Mouse (Mus musculus): ENCODE measurements around the gene Gli2. TPM values are rescaled to one million over a fixed set of nuclear protein-coding genes. Genes with fewer than 3 reads are reported as not detected.

The Gli2 gene
- polyA plus RNA-seq, 1 experiment from 2014 or later = 14.5 TPM

DNA sequence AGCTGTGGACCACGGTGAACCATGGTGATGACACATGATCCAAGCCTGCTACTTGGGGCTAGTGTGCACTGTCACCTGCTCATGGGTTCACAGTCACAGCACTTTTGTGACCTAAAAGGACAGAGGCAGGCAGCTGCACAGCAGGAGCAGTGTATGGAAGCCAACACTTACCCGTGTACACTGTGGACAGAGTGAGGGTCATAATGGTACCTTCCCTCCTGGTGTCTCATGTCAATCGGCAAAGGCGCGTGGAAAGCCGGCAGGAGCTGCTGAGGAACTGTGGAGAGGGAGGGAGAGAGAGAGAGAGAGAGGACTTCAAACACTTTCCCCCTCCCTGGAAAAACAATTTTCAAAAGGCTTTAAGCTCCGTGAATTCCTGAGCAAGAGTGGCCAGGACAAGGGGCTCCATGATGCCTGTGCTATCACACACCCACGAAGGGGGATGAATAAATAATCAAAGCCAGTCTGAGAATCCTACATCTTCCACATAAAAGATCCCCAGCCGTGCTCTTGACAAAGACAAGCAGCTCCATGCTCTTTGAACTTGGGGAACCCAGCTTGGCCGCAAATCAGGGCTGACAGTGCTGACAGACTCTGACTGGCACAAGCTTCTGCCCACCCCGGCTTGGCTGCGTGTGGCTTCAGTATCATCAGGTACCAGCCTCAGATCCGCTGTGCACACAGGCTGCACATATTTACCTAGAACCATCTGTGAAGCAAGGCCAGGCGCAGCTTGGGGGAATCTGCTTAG, 163.1 kb downstream of the Gli2 start:
- Histone ChIP-seq H3K36me3 (peaks cover 34% of the 10 kb centered on the region), H3K9ac (no peak overlapping the region), H3K27me3 (no peaks in the 10 kb centered on the region), H3K4me2 (no peak overlapping the region), H3K4me3 (no peak overlapping the region), H3K4me1 (peaks cover 42% of the 10 kb centered on the region), H3K27ac (no peak overlapping the region), H3K9me3 (no peaks in the 10 kb centered on the region)
- no peak for ATAC-seq (ENCODE audit: insufficient number of reproducible peaks, low FRiP score, low TSS enrichment, low read depth)
- 43% methylated on average over 14 of the region's 14 CpGs for WGBS

DNA sequence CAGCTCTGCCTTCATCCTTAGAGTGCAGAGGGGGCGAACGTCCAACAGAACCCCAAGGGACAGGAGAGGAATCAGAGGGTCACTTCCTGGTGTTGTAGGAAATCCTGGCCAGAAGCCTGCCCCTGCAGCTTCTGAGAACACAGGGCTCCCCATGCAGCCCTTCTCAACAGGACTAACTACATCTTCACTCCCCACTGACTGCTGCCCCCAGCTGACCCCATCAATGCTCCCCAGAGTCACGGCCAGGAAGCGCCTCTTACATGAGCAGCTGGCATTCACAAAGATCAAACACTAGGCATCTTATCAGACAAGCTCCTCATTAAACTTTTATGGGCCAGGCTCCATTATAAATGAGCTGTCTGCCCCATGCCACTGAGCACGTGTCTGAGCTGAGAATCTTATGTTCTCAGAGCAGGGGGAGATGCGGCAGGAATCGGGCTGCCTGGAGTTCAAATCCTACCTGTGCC, 172.6 kb downstream of the Gli2 start:
- H3K4me3 ChIP-seq = no peak overlapping the region
- peaks cover 28% of the 10 kb centered on the region for H3K4me1 ChIP-seq
- no peaks in the 10 kb centered on the region for H3K27me3 ChIP-seq
- H3K9me3 ChIP-seq = no peaks in the 10 kb centered on the region
- WGBS = 33% methylated on average over 7 of the region's 7 CpGs
- no peak overlapping the region for H3K9ac ChIP-seq
- no peak overlapping the region for H3K4me2 ChIP-seq
- peaks cover 30% of the 10 kb centered on the region for H3K36me3 ChIP-seq
- ATAC-seq (ENCODE audit: insufficient number of reproducible peaks, low FRiP score, low TSS enrichment, low read depth) = no peak
- H3K27ac ChIP-seq = no peak overlapping the region

DNA sequence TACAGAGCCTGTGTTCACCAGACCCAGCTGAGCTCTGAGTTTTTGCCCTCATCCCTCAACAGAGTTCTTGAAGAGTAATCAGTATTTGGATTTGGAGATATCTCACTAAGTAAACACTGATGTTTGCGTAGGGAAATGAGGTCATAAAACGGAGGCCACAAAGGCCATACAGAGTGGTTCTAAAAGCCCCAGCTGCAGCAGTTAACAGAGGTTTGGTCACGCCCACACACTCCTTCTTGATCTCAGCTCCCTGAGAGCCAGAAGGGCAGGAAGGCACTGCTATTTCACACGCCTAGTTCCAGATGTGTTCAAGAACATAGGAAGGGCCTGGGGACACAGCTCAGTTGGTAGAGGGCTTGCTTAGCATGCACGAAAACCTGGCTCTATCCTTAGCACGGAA, 175.1 kb downstream of the Gli2 start:
- peak overlapping the region; percentile 55 for H3K27ac ChIP-seq
- peaks cover 7% of the 10 kb centered on the region for H3K36me3 ChIP-seq
- H3K4me2 ChIP-seq = no peak overlapping the region
- peaks cover 37% of the 10 kb centered on the region for H3K4me1 ChIP-seq
- H3K27me3 ChIP-seq = no peaks in the 10 kb centered on the region
- H3K4me3 ChIP-seq = no peak overlapping the region
- ATAC-seq (ENCODE audit: insufficient number of reproducible peaks, low FRiP score, low TSS enrichment, low read depth) = no peak
- H3K9me3 ChIP-seq = no peaks in the 10 kb centered on the region
- H3K9ac ChIP-seq = no peak overlapping the region
- 26% methylated on average over 6 of the region's 6 CpGs for WGBS

DNA sequence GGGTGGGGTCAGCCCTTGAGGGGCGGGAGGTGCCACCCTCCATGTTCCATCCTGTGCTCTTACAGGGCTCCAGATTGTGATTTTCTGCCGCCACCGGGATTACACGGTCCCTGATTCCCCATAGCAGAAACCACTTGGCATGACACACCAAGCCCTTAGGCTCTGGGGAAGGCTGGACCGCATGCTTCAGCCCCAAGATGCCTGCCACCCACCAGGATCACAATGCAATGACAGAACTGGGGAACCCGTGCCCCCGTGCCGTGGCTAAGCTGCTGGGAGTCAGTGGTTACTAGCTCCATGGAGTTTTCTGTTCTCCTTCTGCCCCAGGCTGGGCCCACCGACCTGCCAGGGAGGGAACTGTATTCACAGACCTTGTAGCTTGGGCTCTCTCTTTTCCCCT, 178.2 kb downstream of the Gli2 start:
- no peak overlapping the region for H3K9ac ChIP-seq
- H3K4me2 ChIP-seq = no peak overlapping the region
- H3K4me3 ChIP-seq = no peak overlapping the region
- H3K27me3 ChIP-seq = no peaks in the 10 kb centered on the region
- peaks cover 15% of the 10 kb centered on the region for H3K36me3 ChIP-seq
- ATAC-seq (ENCODE audit: insufficient number of reproducible peaks, low FRiP score, low TSS enrichment, low read depth) = no peak
- 74% methylated on average over 9 of the region's 9 CpGs for WGBS
- no peak overlapping the region for H3K27ac ChIP-seq
- H3K4me1 ChIP-seq = peaks cover 32% of the 10 kb centered on the region
- H3K9me3 ChIP-seq = no peaks in the 10 kb centered on the region

DNA sequence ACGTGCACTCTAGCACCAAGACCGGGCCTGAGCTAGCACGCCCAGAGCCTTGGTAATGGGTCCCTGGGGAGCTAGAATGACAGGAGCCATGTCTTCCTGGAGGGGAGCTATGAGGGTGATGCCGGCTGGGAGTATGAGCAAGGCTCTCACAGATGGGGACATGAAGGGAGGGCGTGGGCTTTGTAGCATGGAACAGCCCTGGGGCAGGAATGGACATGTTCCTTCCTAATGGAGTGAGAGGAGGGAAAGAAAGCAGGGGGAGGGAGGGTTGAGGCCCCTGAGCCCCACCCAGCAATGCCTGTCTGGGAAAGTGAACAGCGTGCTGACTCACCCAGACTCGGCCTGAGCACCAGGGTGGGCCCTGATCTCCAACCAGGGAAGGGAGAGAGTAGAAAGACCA, 179.9 kb downstream of the Gli2 start:
- no peaks in the 10 kb centered on the region for H3K27me3 ChIP-seq
- H3K27ac ChIP-seq = peak overlapping the region; percentile 14
- H3K9ac ChIP-seq = no peak overlapping the region
- no peak overlapping the region for H3K4me3 ChIP-seq
- H3K4me1 ChIP-seq = peaks cover 17% of the 10 kb centered on the region
- no peaks in the 10 kb centered on the region for H3K9me3 ChIP-seq
- peaks cover 25% of the 10 kb centered on the region for H3K36me3 ChIP-seq
- ATAC-seq (ENCODE audit: insufficient number of reproducible peaks, low FRiP score, low TSS enrichment, low read depth) = peak; percentile 74
- H3K4me2 ChIP-seq = no peak overlapping the region
- 58% methylated on average over 7 of the region's 7 CpGs for WGBS

DNA sequence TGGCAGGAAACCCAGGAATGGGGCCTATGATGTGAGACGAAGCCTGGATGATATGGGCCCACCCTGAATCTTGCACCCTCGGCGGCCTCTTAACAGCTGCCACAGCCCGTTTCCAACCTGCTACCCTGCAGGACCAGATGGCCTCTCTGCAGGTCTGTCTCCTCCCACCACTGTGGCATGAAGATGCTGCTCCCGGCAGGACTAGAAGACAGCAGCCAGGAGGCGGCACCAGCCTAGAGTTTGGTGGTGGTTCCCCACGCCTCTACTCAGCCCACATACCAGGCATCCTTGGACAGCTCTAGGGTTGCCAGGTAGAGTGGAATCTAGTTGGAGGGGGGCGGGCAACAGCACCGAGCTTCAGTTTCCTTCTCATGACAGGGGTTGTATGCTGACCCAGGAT, 188.7 kb downstream of the Gli2 start:
- H3K4me3 ChIP-seq = no peak overlapping the region
- WGBS = 53% methylated on average over 9 of the region's 9 CpGs
- no peak overlapping the region for H3K9ac ChIP-seq
- H3K27ac ChIP-seq = no peak overlapping the region
- no peaks in the 10 kb centered on the region for H3K9me3 ChIP-seq
- peaks cover 72% of the 10 kb centered on the region for H3K36me3 ChIP-seq
- no peaks in the 10 kb centered on the region for H3K27me3 ChIP-seq
- ATAC-seq (ENCODE audit: insufficient number of reproducible peaks, low FRiP score, low TSS enrichment, low read depth) = no peak
- 0 out of 2 replicates have a peak, but pooled peaks cover 6% of the 10 kb centered on the region for H3K4me1 ChIP-seq
- H3K4me2 ChIP-seq = no peak overlapping the region

DNA sequence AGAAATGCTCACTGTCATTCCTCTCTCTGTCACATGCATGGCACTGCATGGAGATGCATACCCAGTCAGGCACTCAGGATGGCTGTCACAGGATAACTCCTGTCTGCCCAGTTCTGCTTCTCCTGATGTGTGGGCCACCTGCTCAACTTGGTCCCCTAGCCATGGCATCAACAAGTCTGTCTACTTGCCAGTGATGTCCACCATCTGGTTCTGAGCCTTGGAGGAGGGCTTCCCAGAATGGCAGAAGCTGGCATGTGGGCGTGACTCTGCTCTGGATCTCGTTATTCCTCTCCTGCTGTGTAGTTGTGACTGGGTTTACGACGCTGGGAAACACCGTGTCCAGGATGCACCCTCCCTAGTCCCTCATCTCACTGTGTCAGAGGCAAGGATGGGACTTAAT, 189.4 kb downstream of the Gli2 start:
- Histone ChIP-seq H3K4me3 (no peak overlapping the region), H3K9ac (no peak overlapping the region), H3K4me2 (no peak overlapping the region), H3K27me3 (no peaks in the 10 kb centered on the region), H3K4me1 (0 out of 2 replicates have a peak, but pooled peaks cover 6% of the 10 kb centered on the region), H3K9me3 (no peaks in the 10 kb centered on the region), H3K36me3 (peaks cover 73% of the 10 kb centered on the region), H3K27ac (no peak overlapping the region)
- ATAC-seq (ENCODE audit: insufficient number of reproducible peaks, low FRiP score, low TSS enrichment, low read depth) = no peak
- 44% methylated on average over 5 of the region's 5 CpGs for WGBS

DNA sequence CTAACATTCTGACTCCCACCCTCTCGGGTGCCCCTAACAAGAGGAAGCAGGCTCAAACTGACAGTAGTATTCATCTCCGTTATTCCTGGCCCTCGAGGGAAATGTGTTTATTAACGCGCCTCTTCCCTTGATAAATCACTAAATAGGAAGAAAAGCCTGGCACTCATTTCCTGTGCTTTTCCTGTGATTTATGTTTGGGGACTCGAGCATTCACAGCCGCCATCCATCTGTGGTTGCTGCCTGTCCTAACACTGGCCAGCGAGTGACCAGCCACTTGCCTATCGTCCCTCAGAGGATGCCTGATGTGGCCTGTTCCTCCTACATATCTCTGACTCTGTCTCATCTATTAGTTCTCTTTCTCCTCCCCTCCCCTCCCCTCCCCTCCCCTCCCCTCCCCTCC, 195.3 kb downstream of the Gli2 start:
- Histone ChIP-seq H3K27me3 (no peaks in the 10 kb centered on the region), H3K4me3 (no peak overlapping the region), H3K4me1 (no peaks in the 10 kb centered on the region), H3K27ac (no peak overlapping the region), H3K4me2 (no peak overlapping the region), H3K9ac (no peak overlapping the region), H3K9me3 (no peaks in the 10 kb centered on the region), H3K36me3 (peaks cover 72% of the 10 kb centered on the region)
- 35% methylated on average over 9 of the region's 9 CpGs for WGBS
- no peak for ATAC-seq (ENCODE audit: insufficient number of reproducible peaks, low FRiP score, low TSS enrichment, low read depth)

DNA sequence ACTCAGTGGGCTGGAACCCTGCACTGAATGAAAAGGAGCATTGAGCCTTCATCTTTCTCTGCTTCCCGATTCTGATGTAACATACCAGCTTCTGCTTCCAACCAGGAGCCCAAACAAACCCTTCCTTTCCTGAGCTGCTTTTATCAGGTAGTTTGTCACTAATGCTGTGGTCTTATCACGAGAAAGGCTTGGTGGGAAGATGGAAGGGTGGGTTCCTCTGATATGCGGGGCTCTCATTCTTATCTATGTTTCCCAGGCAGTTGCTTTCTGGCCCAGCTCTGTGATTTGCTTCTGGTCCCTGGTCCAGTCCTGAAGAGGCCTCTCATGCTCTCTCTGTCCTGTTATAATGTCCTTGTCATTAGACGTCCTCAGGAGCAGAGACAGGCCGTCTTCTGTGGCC, 222.8 kb downstream of the Gli2 start:
- H3K9ac ChIP-seq = no peak overlapping the region
- H3K36me3 ChIP-seq = peaks cover 27% of the 10 kb centered on the region
- H3K4me1 ChIP-seq = peaks cover 17% of the 10 kb centered on the region
- H3K27ac ChIP-seq = no peak overlapping the region
- no peaks in the 10 kb centered on the region for H3K27me3 ChIP-seq
- no peak overlapping the region for H3K4me2 ChIP-seq
- H3K4me3 ChIP-seq = no peak overlapping the region
- WGBS = 75% methylated on average over 5 of the region's 5 CpGs
- no peak for ATAC-seq (ENCODE audit: insufficient number of reproducible peaks, low FRiP score, low TSS enrichment, low read depth)
- no peaks in the 10 kb centered on the region for H3K9me3 ChIP-seq

DNA sequence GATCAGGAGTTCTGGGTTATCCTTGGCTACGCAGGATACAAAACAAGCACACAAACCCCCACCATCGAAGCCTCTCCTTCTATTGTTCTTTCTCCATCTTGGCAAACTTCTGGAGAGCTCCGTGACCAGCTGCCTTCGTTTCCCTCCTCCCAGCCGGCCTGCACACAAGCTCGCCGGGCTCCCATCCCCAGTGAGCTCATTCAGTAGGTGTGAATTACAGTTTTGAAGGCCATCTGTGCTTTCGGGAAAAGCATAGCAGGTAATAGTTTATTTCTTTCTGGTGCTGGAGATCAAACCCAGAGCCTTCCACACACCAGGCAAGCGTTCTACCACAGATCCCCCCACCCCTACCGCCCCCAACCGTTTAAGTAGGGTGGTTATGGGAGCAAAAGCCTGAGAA, 226.8 kb downstream of the Gli2 start:
- Histone ChIP-seq H3K4me3 (no peak overlapping the region), H3K36me3 (no peaks in the 10 kb centered on the region), H3K27ac (peak overlapping the region; percentile 83), H3K9ac (no peak overlapping the region), H3K9me3 (no peaks in the 10 kb centered on the region), H3K27me3 (no peaks in the 10 kb centered on the region), H3K4me1 (peaks cover 34% of the 10 kb centered on the region), H3K4me2 (no peak overlapping the region)
- no peak for ATAC-seq (ENCODE audit: insufficient number of reproducible peaks, low FRiP score, low TSS enrichment, low read depth)
- WGBS = 38% methylated on average over 11 of the region's 11 CpGs

DNA sequence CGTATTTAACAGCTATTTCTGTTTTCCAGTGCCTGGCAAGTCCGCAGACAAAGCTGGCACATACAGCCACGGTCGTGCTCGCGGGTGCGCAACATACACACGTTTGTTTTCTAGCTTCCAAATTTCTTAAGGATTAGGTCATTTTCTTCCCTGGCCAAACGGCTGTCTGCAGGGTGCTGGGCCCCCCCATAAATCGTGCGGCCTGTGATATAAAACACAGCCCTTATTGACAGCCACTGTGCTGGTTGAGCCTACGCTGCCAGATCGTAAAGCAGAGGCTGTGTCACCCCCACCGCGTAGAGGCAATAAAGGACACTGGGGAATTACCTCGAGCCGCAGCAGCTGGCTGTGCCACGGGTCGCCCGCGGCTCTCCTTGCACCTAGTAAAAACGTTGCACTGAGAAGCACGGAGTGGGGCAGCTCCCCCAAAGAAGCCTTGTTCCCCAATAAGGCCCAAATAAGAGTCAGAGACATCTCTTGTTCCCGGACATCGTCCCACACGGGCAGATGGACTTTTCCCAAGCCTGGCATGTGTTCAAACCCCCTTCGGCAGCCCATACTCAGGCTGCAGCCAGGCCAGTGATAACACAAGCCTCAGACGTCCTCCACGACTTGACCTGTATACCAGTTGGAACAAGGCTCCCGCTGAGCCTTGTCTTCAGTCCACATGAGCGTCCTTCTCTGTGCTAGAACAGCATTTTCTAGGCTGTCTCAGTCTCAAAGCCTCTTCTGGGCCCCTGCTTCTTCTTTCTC, 227.8 kb downstream of the Gli2 start:
- peak; percentile 88 for ATAC-seq (ENCODE audit: insufficient number of reproducible peaks, low FRiP score, low TSS enrichment, low read depth)
- WGBS = 13% methylated on average over 31 of the region's 31 CpGs
- Histone ChIP-seq H3K9me3 (no peaks in the 10 kb centered on the region), H3K4me3 (no peak overlapping the region), H3K9ac (no peak overlapping the region), H3K4me2 (peak overlapping the region; percentile 38), H3K36me3 (no peaks in the 10 kb centered on the region), H3K4me1 (peaks cover 34% of the 10 kb centered on the region), H3K27me3 (no peaks in the 10 kb centered on the region), H3K27ac (peak overlapping the region; percentile 83)

DNA sequence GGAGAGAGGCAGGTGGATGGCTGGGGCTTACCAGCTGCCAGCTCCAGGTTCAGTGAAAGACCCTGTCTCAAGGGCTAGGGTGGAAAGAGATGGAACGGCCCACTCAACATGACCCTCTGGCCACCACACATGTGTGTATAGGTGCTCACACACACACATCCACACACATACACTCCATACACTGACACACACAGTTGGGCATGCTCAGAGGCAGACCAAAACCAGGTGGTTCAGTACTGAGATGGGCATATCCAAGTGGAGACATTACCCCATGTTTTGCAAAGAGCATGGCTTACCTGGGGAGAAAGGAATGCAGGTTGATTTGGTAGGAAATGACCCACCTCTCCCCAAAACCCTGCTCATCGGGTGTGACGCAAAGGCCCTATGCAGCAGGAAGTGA, 228.4 kb downstream of the Gli2 start:
- peaks cover 34% of the 10 kb centered on the region for H3K4me1 ChIP-seq
- no peak overlapping the region for H3K9ac ChIP-seq
- 18% methylated on average over 3 of the region's 3 CpGs for WGBS
- peak overlapping the region; percentile 83 for H3K27ac ChIP-seq
- peak; percentile 12; the same call in 1 of the 2 replicates for ATAC-seq (ENCODE audit: insufficient number of reproducible peaks, low FRiP score, low TSS enrichment, low read depth)
- H3K27me3 ChIP-seq = no peaks in the 10 kb centered on the region
- H3K36me3 ChIP-seq = no peaks in the 10 kb centered on the region
- H3K4me3 ChIP-seq = no peak overlapping the region
- no peaks in the 10 kb centered on the region for H3K9me3 ChIP-seq
- H3K4me2 ChIP-seq = no peak overlapping the region

Data from limb, embryonic 15.5 days (tissue).